Mouse (Mus musculus): ENCODE data around the gene Med21. TPM values are rescaled to one million over a fixed set of nuclear protein-coding genes. Genes with fewer than 3 reads are reported as not detected.
A peak's percentile ranks its signal among the peaks of the same experiment; 100 is the strongest.

The Med21 gene
- polyA plus RNA-seq, 1 experiment from 2014 or later: 146 TPM

GRCm38 (mm10) chr6:146676904-146677303 lies 34.6 kb downstream of the Med21 start:
- Histone ChIP-seq H3K4me2 (replicated peaks; ENCODE audit: low read depth, low read length) (no peak overlapping the region), H3K9me3 (ENCODE audit: control insufficient read depth, low read depth, low read length) (no peaks in the 10 kb centered on the region), H3K27me3 (ENCODE audit: control insufficient read depth, insufficient read depth, low read length) (no peaks in the 10 kb centered on the region), H3K36me3 (ENCODE audit: control insufficient read depth, insufficient read depth, low read length) (no peaks in the 10 kb centered on the region), H3K4me3 (ENCODE audit: low read depth, low read length) (no peak overlapping the region), H3K9ac (replicated peaks; ENCODE audit: low read depth, low read length) (no peak overlapping the region), H3K27ac (ENCODE audit: low read length) (no peak overlapping the region), H3K4me1 (ENCODE audit: control insufficient read depth, insufficient read depth, low read length) (no peaks in the 10 kb centered on the region)
- no peak for ATAC-seq (ENCODE audit: insufficient number of reproducible peaks, insufficient read depth, low FRiP score, low read depth)
- 68% methylated on average over 10 of the region's 10 CpGs for WGBS

GRCm38 (mm10) chr6:146678136-146679070 lies 36.1 kb downstream of the Med21 start:
- Histone ChIP-seq H3K4me1 (ENCODE audit: control insufficient read depth, insufficient read depth, low read length) (no peaks in the 10 kb centered on the region), H3K4me3 (ENCODE audit: low read depth, low read length) (no peak overlapping the region), H3K27ac (ENCODE audit: low read length) (no peak overlapping the region), H3K27me3 (ENCODE audit: control insufficient read depth, insufficient read depth, low read length) (no peaks in the 10 kb centered on the region), H3K36me3 (ENCODE audit: control insufficient read depth, insufficient read depth, low read length) (no peaks in the 10 kb centered on the region), H3K4me2 (replicated peaks; ENCODE audit: low read depth, low read length) (no peak overlapping the region), H3K9ac (replicated peaks; ENCODE audit: low read depth, low read length) (no peak overlapping the region), H3K9me3 (ENCODE audit: control insufficient read depth, low read depth, low read length) (no peaks in the 10 kb centered on the region)
- no peak for ATAC-seq (ENCODE audit: insufficient number of reproducible peaks, insufficient read depth, low FRiP score, low read depth)
- WGBS: 51% methylated on average over 10 of the region's 10 CpGs

- Histone ChIP-seq H3K36me3 (ENCODE audit: control insufficient read depth, insufficient read depth, low read length) (no peaks in the 10 kb centered on the region), H3K27me3 (ENCODE audit: control insufficient read depth, insufficient read depth, low read length) (no peaks in the 10 kb centered on the region), H3K4me2 (replicated peaks; ENCODE audit: low read depth, low read length) (no peak overlapping the region), H3K4me1 (ENCODE audit: control insufficient read depth, insufficient read depth, low read length) (no peaks in the 10 kb centered on the region), H3K9ac (replicated peaks; ENCODE audit: low read depth, low read length) (no peak overlapping the region), H3K27ac (ENCODE audit: low read length) (no peak overlapping the region), H3K9me3 (ENCODE audit: control insufficient read depth, low read depth, low read length) (no peaks in the 10 kb centered on the region), H3K4me3 (ENCODE audit: low read depth, low read length) (no peak overlapping the region)
- 75% methylated on average over 4 of the region's 4 CpGs for WGBS
- no peak for ATAC-seq (ENCODE audit: insufficient number of reproducible peaks, insufficient read depth, low FRiP score, low read depth)
Observed at GRCm38 (mm10) chr6:146683881-146684280, 41.5 kb downstream of the Med21 start.

GRCm38 (mm10) chr6:146685781-146686308 lies 43.5 kb downstream of the Med21 start:
- H3K9me3 ChIP-seq (ENCODE audit: control insufficient read depth, low read depth, low read length): no peaks in the 10 kb centered on the region
- no peaks in the 10 kb centered on the region for H3K4me1 ChIP-seq (ENCODE audit: control insufficient read depth, insufficient read depth, low read length)
- peak; percentile 82 for ATAC-seq (ENCODE audit: insufficient number of reproducible peaks, insufficient read depth, low FRiP score, low read depth)
- no peaks in the 10 kb centered on the region for H3K36me3 ChIP-seq (ENCODE audit: control insufficient read depth, insufficient read depth, low read length)
- no peaks in the 10 kb centered on the region for H3K27me3 ChIP-seq (ENCODE audit: control insufficient read depth, insufficient read depth, low read length)
- no peak overlapping the region for H3K9ac ChIP-seq (replicated peaks; ENCODE audit: low read depth, low read length)
- no peak overlapping the region for H3K27ac ChIP-seq (ENCODE audit: low read length)
- no peak overlapping the region for H3K4me2 ChIP-seq (replicated peaks; ENCODE audit: low read depth, low read length)
- no peak overlapping the region for H3K4me3 ChIP-seq (ENCODE audit: low read depth, low read length)
- WGBS: 65% methylated on average over 17 of the region's 17 CpGs

- Histone ChIP-seq H3K27ac (ENCODE audit: low read length) (no peak overlapping the region), H3K4me3 (ENCODE audit: low read depth, low read length) (no peak overlapping the region), H3K9ac (replicated peaks; ENCODE audit: low read depth, low read length) (no peak overlapping the region), H3K27me3 (ENCODE audit: control insufficient read depth, insufficient read depth, low read length) (no peaks in the 10 kb centered on the region), H3K9me3 (ENCODE audit: control insufficient read depth, low read depth, low read length) (no peaks in the 10 kb centered on the region), H3K36me3 (ENCODE audit: control insufficient read depth, insufficient read depth, low read length) (no peaks in the 10 kb centered on the region), H3K4me1 (ENCODE audit: control insufficient read depth, insufficient read depth, low read length) (no peaks in the 10 kb centered on the region), H3K4me2 (replicated peaks; ENCODE audit: low read depth, low read length) (no peak overlapping the region)
- WGBS: 67% methylated on average over 5 of the region's 5 CpGs
- ATAC-seq (ENCODE audit: insufficient number of reproducible peaks, insufficient read depth, low FRiP score, low read depth): peak; percentile 50; the same call in 1 of the 2 replicates
Observed at GRCm38 (mm10) chr6:146686463-146687196, 44.3 kb downstream of the Med21 start.

- 88% methylated on average over 7 of the region's 7 CpGs for WGBS
- no peak overlapping the region for H3K9ac ChIP-seq (replicated peaks; ENCODE audit: low read depth, low read length)
- no peak overlapping the region for H3K27ac ChIP-seq (ENCODE audit: low read length)
- ATAC-seq (ENCODE audit: insufficient number of reproducible peaks, insufficient read depth, low FRiP score, low read depth): no peak
- H3K4me2 ChIP-seq (replicated peaks; ENCODE audit: low read depth, low read length): no peak overlapping the region
- no peaks in the 10 kb centered on the region for H3K4me1 ChIP-seq (ENCODE audit: control insufficient read depth, insufficient read depth, low read length)
- no peaks in the 10 kb centered on the region for H3K27me3 ChIP-seq (ENCODE audit: control insufficient read depth, insufficient read depth, low read length)
- H3K4me3 ChIP-seq (ENCODE audit: low read depth, low read length): no peak overlapping the region
- H3K9me3 ChIP-seq (ENCODE audit: control insufficient read depth, low read depth, low read length): no peaks in the 10 kb centered on the region
- H3K36me3 ChIP-seq (ENCODE audit: control insufficient read depth, insufficient read depth, low read length): no peaks in the 10 kb centered on the region
Observed at GRCm38 (mm10) chr6:146688010-146688409, 45.7 kb downstream of the Med21 start.

GRCm38 (mm10) chr6:146688861-146689260 lies 46.5 kb downstream of the Med21 start:
- Histone ChIP-seq H3K4me1 (ENCODE audit: control insufficient read depth, insufficient read depth, low read length) (no peaks in the 10 kb centered on the region), H3K9ac (replicated peaks; ENCODE audit: low read depth, low read length) (no peak overlapping the region), H3K27ac (ENCODE audit: low read length) (no peak overlapping the region), H3K9me3 (ENCODE audit: control insufficient read depth, low read depth, low read length) (no peaks in the 10 kb centered on the region), H3K4me2 (replicated peaks; ENCODE audit: low read depth, low read length) (no peak overlapping the region), H3K36me3 (ENCODE audit: control insufficient read depth, insufficient read depth, low read length) (no peaks in the 10 kb centered on the region), H3K4me3 (ENCODE audit: low read depth, low read length) (no peak overlapping the region), H3K27me3 (ENCODE audit: control insufficient read depth, insufficient read depth, low read length) (no peaks in the 10 kb centered on the region)
- no peak for ATAC-seq (ENCODE audit: insufficient number of reproducible peaks, insufficient read depth, low FRiP score, low read depth)
- WGBS: 87% methylated on average over 5 of the region's 5 CpGs

GRCm38 (mm10) chr6:146697767-146698166 lies 55.4 kb downstream of the Med21 start:
- H3K9me3 ChIP-seq (ENCODE audit: control insufficient read depth, low read depth, low read length): peaks cover 5% of the 10 kb centered on the region; the same call in 1 of the 2 replicates
- H3K4me3 ChIP-seq (ENCODE audit: low read depth, low read length): no peak overlapping the region
- WGBS: 82% methylated on average over 5 of the region's 5 CpGs
- H3K4me1 ChIP-seq (ENCODE audit: control insufficient read depth, insufficient read depth, low read length): no peaks in the 10 kb centered on the region
- no peaks in the 10 kb centered on the region for H3K36me3 ChIP-seq (ENCODE audit: control insufficient read depth, insufficient read depth, low read length)
- H3K9ac ChIP-seq (replicated peaks; ENCODE audit: low read depth, low read length): no peak overlapping the region
- H3K27me3 ChIP-seq (ENCODE audit: control insufficient read depth, insufficient read depth, low read length): no peaks in the 10 kb centered on the region
- no peak overlapping the region for H3K27ac ChIP-seq (ENCODE audit: low read length)
- H3K4me2 ChIP-seq (replicated peaks; ENCODE audit: low read depth, low read length): no peak overlapping the region
- no peak for ATAC-seq (ENCODE audit: insufficient number of reproducible peaks, insufficient read depth, low FRiP score, low read depth)

Measured in stomach, embryonic 14.5 days (tissue).